Mouse (Mus musculus) heart, embryonic 16.5 days (tissue): ENCODE results near the gene Commd9. TPM values are rescaled to one million over a fixed set of nuclear protein-coding genes. Genes with fewer than 3 reads are reported as not detected.
A peak's percentile ranks its signal among the peaks of the same experiment; 100 is the strongest.

ENCODE experiments used
- ATAC-seq: fragments of 200-750 bp; cut with Nextera tagmentation; replicated peaks from 2 replicates; pipeline ENCODE4 v1.8.0; 2017; ENCODE audit warnings: moderate number of reproducible peaks; ENCODE audit not compliant: insufficient read depth, low FRiP score; ENCODE audit errors: extremely low read depth
- H3K27ac ChIP-seq: fragments of 300-500 bp; sonication (generic); 2 replicates; pipeline ENCODE4 v1.5.1; 2014; ENCODE audit warnings: mild to moderate bottlenecking, low read length, control low read depth, moderate library complexity
- H3K27me3 ChIP-seq: fragments of 300-500 bp; sonication (generic); 2 replicates; pipeline ENCODE4 v1.6.1; 2014; ENCODE audit warnings: low read length, mixed read lengths; ENCODE audit not compliant: control insufficient read depth, insufficient read depth
- H3K36me3 ChIP-seq: fragments of 300-500 bp; sonication (generic); 2 replicates; pipeline ENCODE4 v1.6.1; 2014; ENCODE audit not compliant: control insufficient read depth, insufficient read depth
- H3K4me1 ChIP-seq: fragments of 300-500 bp; sonication (generic); 2 replicates; pipeline ENCODE4 v1.6.1; 2014; ENCODE audit warnings: low read length, mixed read lengths; ENCODE audit not compliant: control insufficient read depth, insufficient read depth
- H3K4me2 ChIP-seq: fragments of 300-500 bp; sonication (generic); 2 replicates; pipeline ENCODE4 v1.6.1; 2014; ENCODE audit warnings: low read depth, mild to moderate bottlenecking, control low read depth, low read length
- H3K4me3 ChIP-seq: fragments of 300-500 bp; sonication (generic); 2 replicates; pipeline ENCODE4 v1.5.1; 2014; ENCODE audit warnings: mild to moderate bottlenecking, control low read depth, low read length
- H3K9ac ChIP-seq: fragments of 300-500 bp; sonication (generic); 2 replicates; pipeline ENCODE4 v1.6.1; 2014; ENCODE audit warnings: low read length, control low read depth
- H3K9me3 ChIP-seq: fragments of 300-500 bp; sonication (generic); replicated peaks from 2 replicates; pipeline ENCODE4 v1.6.1; 2016; ENCODE audit warnings: low read length; ENCODE audit not compliant: control insufficient read depth
- WGBS: fragments of 180-500 bp; shearing (Covaris S2); extraction: QIAGEN DNeasy Blood & Tissue Kit; methylation state at CpG from one replicate; pipeline ENCODE4 v1.1.7; 2014; 5-methylcytosine and 5-hydroxymethylcytosine counted together
- polyA plus RNA-seq: library from polyadenylated mRNA; unstranded; fragments of >200 nt; fragmentation: Nextera tagmentation; extraction: Ambion mirVana; gene quantifications from 2 replicates; pipeline ENCODE4 v1.2.1, GENCODE M21; 2015

Gene Commd9
- polyA plus RNA-seq, 1 experiment from 2014 or later: 51.8 TPM

DNA sequence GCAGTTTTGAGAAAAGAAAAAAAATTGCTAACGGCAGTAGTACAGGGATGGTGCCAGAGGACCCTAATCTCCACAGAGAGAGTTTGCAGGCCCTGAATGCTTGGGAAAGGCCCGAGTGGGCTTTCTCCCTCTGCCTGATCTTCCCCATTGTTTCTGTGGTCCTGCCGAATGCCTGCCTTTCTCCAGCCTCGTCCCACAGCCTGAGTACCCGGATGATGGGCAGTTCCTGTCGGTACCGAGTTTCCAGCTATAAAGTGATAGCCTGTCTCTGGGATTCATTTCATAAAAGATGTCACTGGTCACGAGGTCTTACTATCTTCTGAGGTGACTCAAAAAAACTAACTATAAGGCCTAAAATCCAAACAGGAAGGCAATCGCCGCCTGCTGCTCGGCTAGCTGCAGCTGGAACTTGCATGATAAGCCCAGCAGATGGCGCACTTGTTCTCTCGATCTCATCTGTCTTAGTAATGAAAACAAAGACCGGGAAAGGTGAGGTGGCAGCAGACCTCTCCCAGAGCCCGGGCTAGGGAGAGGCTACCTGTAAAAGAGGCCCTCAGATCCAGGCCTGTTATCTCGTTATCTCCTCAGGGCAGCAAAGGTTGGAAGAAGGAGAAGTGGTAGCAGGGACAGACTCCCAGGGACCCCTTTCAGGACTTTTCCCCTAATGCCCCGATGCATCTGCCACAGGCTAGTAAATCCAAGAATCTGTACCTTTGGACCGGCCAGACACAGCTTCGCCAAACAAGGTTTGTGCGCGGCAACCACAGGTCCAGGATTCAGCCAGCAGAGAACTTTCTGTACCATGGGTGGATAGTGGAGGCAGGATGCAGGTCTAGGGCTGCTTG lies 19.7 kb downstream of the Commd9 start:
- Histone ChIP-seq H3K4me1 (0 out of 2 replicates have a peak, but pooled peaks cover 2% of the 10 kb centered on the region), H3K27me3 (no peaks in the 10 kb centered on the region), H3K36me3 (peaks cover 3% of the 10 kb centered on the region; the same call in 1 of the 2 replicates), H3K4me3 (peak overlapping the region; percentile 25), H3K9ac (peak overlapping the region; percentile 63), H3K27ac (no peak overlapping the region), H3K4me2 (peak overlapping the region; percentile 62), H3K9me3 (no peaks in the 10 kb centered on the region)
- 0 out of 2 replicates have a peak, but pooled peaks have one; percentile 29 for ATAC-seq
- WGBS: 24% methylated on average over 21 of the region's 21 CpGs

GRCm38 (mm10) chr2:101906379-101906690 lies 20.3 kb downstream of the Commd9 start:
- Histone ChIP-seq H3K27ac (no peak overlapping the region), H3K27me3 (no peaks in the 10 kb centered on the region), H3K4me3 (no peak overlapping the region), H3K36me3 (peaks cover 4% of the 10 kb centered on the region; the same call in 1 of the 2 replicates), H3K4me1 (0 out of 2 replicates have a peak, but pooled peaks cover 2% of the 10 kb centered on the region), H3K9me3 (no peaks in the 10 kb centered on the region), H3K9ac (no peak overlapping the region), H3K4me2 (no peak overlapping the region)
- no peak for ATAC-seq
- 76% methylated on average over 5 of the region's 5 CpGs for WGBS

- no peak overlapping the region for H3K9ac ChIP-seq
- ATAC-seq: no peak
- 0 out of 2 replicates have a peak, but pooled peaks cover 2% of the 10 kb centered on the region for H3K4me1 ChIP-seq
- no peak overlapping the region for H3K4me2 ChIP-seq
- H3K4me3 ChIP-seq: no peak overlapping the region
- WGBS: 77% methylated on average over 10 of the region's 10 CpGs
- H3K9me3 ChIP-seq: no peaks in the 10 kb centered on the region
- H3K36me3 ChIP-seq: peaks cover 4% of the 10 kb centered on the region; the same call in 1 of the 2 replicates
- no peak overlapping the region for H3K27ac ChIP-seq
- no peaks in the 10 kb centered on the region for H3K27me3 ChIP-seq
Observed at GRCm38 (mm10) chr2:101907386-101908022, 21.5 kb downstream of the Commd9 start.

DNA sequence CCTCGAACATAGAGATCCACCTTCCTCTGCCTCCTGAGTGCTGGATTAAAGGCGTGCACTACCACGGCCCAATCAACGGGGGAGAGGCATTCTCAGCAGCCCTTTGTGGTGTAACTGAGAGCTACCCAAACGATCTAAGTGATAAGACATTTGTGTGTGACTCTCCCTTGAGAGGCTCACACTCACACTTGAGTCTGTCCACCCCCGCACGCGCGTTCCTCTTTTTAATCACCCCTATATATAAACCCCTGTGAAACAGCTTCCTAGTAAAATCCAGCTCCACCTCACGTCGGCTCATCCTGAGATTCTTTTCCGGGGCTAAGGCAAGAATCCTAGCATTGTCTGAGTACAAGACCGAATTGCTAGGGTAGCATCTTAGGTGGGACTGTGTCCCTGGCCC lies 22.7 kb downstream of the Commd9 start:
- Histone ChIP-seq H3K4me2 (no peak overlapping the region), H3K4me1 (0 out of 2 replicates have a peak, but pooled peaks cover 2% of the 10 kb centered on the region), H3K9ac (no peak overlapping the region), H3K27me3 (no peaks in the 10 kb centered on the region), H3K36me3 (peaks cover 4% of the 10 kb centered on the region; the same call in 1 of the 2 replicates), H3K27ac (no peak overlapping the region), H3K9me3 (no peaks in the 10 kb centered on the region), H3K4me3 (no peak overlapping the region)
- no peak for ATAC-seq
- 73% methylated on average over 13 of the region's 13 CpGs for WGBS

DNA sequence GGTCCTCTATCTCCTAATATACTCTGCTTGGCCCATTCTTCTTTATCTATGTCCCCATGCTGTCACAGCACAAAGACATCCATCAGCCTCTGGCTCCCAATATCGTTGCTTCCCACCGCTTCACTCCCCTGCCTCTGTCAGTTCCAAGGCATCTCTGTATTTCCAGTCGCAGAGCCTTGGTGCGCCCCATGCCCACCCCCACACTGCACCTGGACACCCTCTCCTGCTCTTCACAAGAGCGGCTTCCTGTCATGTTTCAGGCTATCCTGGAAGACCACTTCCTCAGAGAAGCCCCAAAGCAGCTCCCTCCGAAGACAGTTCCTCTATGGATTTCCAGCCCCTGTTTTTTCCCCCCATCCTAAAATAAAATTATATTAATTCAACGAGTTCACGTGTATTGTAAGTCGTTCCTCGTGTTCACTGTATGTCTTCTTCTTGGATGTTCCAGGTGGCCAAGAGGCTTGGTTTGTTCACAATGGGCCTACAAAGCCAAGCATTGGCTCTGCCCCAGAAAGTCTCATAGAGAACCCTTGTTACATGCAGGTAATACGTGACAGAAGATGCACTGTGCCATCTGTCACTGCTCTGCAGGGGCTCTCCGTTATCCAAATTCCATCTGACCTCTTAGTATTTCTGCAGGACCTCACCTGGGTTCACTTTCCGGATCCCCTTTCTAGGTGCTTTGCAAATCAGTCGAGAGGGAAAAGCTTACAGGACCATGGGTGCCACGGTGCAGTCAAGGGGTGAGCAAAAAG lies 23.5 kb downstream of the Commd9 start:
- no peak overlapping the region for H3K9ac ChIP-seq
- no peaks in the 10 kb centered on the region for H3K27me3 ChIP-seq
- H3K9me3 ChIP-seq: no peaks in the 10 kb centered on the region
- peaks cover 4% of the 10 kb centered on the region; the same call in 1 of the 2 replicates for H3K36me3 ChIP-seq
- no peak overlapping the region for H3K4me2 ChIP-seq
- no peak overlapping the region for H3K4me3 ChIP-seq
- 0 out of 2 replicates have a peak, but pooled peaks cover 2% of the 10 kb centered on the region for H3K4me1 ChIP-seq
- no peak overlapping the region for H3K27ac ChIP-seq
- ATAC-seq: no peak
- 89% methylated on average over 15 of the region's 15 CpGs for whole genome bisulfite sequencing

- H3K4me2 ChIP-seq: no peak overlapping the region
- H3K9me3 ChIP-seq: no peaks in the 10 kb centered on the region
- H3K4me1 ChIP-seq: no peaks in the 10 kb centered on the region
- no peak for ATAC-seq
- no peaks in the 10 kb centered on the region for H3K27me3 ChIP-seq
- H3K4me3 ChIP-seq: no peak overlapping the region
- H3K36me3 ChIP-seq: no peaks in the 10 kb centered on the region
- H3K27ac ChIP-seq: no peak overlapping the region
- H3K9ac ChIP-seq: no peak overlapping the region
- 68% methylated on average over 7 of the region's 7 CpGs for WGBS
Observed at GRCm38 (mm10) chr2:101918518-101918917, 32.5 kb downstream of the Commd9 start.

DNA sequence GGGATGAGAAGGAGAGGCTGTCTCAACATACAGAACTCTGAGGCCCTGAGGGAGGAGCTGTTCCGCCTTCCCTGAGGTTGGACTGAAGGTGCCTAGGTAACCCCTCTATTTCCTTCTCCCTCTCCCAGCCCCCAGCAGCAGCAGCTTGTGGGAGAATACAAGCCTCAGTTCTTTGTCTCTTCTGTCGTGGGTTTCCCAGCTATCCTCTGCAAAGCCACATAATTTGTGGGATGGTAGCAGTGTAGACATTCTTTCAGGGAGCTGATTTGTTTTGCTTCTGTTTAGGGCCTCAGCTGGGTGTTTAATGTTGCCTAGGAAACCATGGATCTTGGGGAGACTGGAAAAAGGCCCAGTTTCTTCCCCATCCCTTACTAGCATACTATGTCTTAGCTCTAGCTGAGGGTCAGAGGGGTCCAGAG lies 34.1 kb downstream of the Commd9 start:
- Histone ChIP-seq H3K4me3 (no peak overlapping the region), H3K27ac (no peak overlapping the region), H3K36me3 (no peaks in the 10 kb centered on the region), H3K9me3 (no peaks in the 10 kb centered on the region), H3K4me2 (no peak overlapping the region), H3K27me3 (no peaks in the 10 kb centered on the region), H3K9ac (no peak overlapping the region), H3K4me1 (no peaks in the 10 kb centered on the region)
- WGBS: 53% methylated on average over 2 of the region's 2 CpGs
- ATAC-seq: no peak

DNA sequence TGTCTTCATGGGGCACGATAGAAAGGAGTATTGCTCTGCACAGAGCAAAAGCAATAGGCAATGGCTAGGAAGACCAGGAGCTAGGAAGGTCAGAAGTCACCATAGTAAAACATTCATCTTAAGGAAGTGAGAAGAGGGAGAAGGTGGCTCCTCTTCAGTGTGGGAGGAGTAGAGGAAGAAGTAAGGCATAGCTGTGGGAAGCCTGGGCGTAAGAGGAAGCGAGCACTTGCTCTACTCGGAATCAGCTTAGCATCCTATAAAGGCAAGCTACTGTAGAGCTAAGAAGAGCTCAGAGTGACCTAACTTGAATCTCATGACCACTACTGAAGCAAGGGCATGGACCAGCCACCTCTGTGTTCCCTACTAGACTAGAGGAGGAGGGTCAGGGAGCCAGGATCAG lies 36.3 kb downstream of the Commd9 start:
- Histone ChIP-seq H3K4me3 (no peak overlapping the region), H3K9me3 (no peaks in the 10 kb centered on the region), H3K36me3 (no peaks in the 10 kb centered on the region), H3K4me2 (no peak overlapping the region), H3K4me1 (no peaks in the 10 kb centered on the region), H3K9ac (no peak overlapping the region), H3K27ac (no peak overlapping the region), H3K27me3 (no peaks in the 10 kb centered on the region)
- WGBS: 83% methylated on average over 4 of the region's 4 CpGs
- no peak for ATAC-seq
